Mouse (Mus musculus) embryonic facial prominence, embryonic 12.5 days (tissue): ENCODE results near the gene Ints7. TPM values are rescaled to one million over a fixed set of nuclear protein-coding genes. Genes with fewer than 3 reads are reported as not detected.

ENCODE experiments used
- ATAC-seq: fragments of 200-750 bp; cut with Nextera tagmentation; 2 replicates; pipeline ENCODE4 v1.8.0; 2017; ENCODE audit not compliant: insufficient number of reproducible peaks, insufficient read depth, low FRiP score, low TSS enrichment
- H3K27ac ChIP-seq: fragments of 300-500 bp; sonication (generic); 2 replicates; pipeline ENCODE4 v1.5.1; 2016; ENCODE audit warnings: mild to moderate bottlenecking
- H3K27me3 ChIP-seq: fragments of 300-500 bp; sonication (generic); 2 replicates; pipeline ENCODE4 v1.6.1; 2016; ENCODE audit warnings: mild to moderate bottlenecking, moderate library complexity
- H3K36me3 ChIP-seq: fragments of 300-500 bp; sonication (generic); 2 replicates; pipeline ENCODE4 v1.6.1; 2016; ENCODE audit warnings: mild to moderate bottlenecking
- H3K4me1 ChIP-seq: fragments of 300-500 bp; sonication (generic); 2 replicates; pipeline ENCODE4 v1.6.1; 2016
- H3K4me2 ChIP-seq: fragments of 300-500 bp; sonication (generic); replicated peaks from 2 replicates; pipeline ENCODE4 v1.6.1; 2016; ENCODE audit warnings: mild to moderate bottlenecking, moderate library complexity
- H3K4me3 ChIP-seq: fragments of 300-500 bp; sonication (generic); 2 replicates; pipeline ENCODE4 v1.5.1; 2016; ENCODE audit warnings: mild to moderate bottlenecking
- H3K9ac ChIP-seq: fragments of 300-500 bp; sonication (generic); 2 replicates; pipeline ENCODE4 v1.6.1; 2016; ENCODE audit warnings: mild to moderate bottlenecking, moderate library complexity
- H3K9me3 ChIP-seq: fragments of 300-500 bp; sonication (generic); 2 replicates; pipeline ENCODE4 v1.6.1; 2016; ENCODE audit warnings: mild to moderate bottlenecking, moderate library complexity
- WGBS: fragments of 180-500 bp; shearing (Covaris S2); methylation state at CpG from one replicate; pipeline ENCODE4 v1.1.7; 2016; 5-methylcytosine and 5-hydroxymethylcytosine counted together
- polyA plus RNA-seq: library from polyadenylated mRNA; unstranded; fragments of >200 nt; fragmentation: Nextera tagmentation; extraction: Ambion mirVana; gene quantifications from 2 replicates; pipeline ENCODE4 v1.2.1, GENCODE M21; 2016

The Ints7 gene
- polyA plus RNA-seq, 1 experiment from 2014 or later, result 75.2 TPM

GRCm38 (mm10) chr1:191585704-191586103 lies 10.3 kb downstream of the Ints7 start:
- H3K9me3 ChIP-seq, result no peaks in the 10 kb centered on the region
- no peak overlapping the region for H3K4me3 ChIP-seq
- no peak overlapping the region for H3K4me2 ChIP-seq
- H3K4me1 ChIP-seq, result 0 out of 2 replicates have a peak, but pooled peaks cover 3% of the 10 kb centered on the region
- H3K27me3 ChIP-seq, result no peaks in the 10 kb centered on the region
- H3K9ac ChIP-seq, result no peak overlapping the region
- no peak for ATAC-seq
- WGBS, result 98% methylated on average over 2 of the region's 2 CpGs
- H3K36me3 ChIP-seq, result peaks cover 63% of the 10 kb centered on the region
- H3K27ac ChIP-seq, result no peak overlapping the region

DNA sequence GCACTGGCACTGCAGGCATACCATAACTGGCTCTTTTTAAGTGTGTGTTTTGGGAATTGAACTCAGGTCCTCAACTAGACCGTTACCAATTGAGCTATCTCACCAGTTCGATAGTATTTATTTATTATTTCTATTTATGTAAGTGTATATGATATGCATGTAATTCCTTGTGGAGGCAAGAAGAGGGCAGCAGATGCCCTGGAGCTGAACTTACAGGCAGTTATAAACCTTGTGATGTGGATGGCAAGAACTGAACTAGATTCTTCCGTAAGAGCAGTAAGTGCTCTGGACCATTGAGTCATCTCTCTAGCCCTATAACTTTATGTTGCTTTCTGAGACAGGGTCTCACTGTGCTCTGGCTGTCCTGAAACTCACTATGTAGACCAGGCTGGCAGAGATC lies 11.6 kb downstream of the Ints7 start:
- no peak overlapping the region for H3K4me2 ChIP-seq
- no peak overlapping the region for H3K27ac ChIP-seq
- H3K4me3 ChIP-seq, result no peak overlapping the region
- no peaks in the 10 kb centered on the region for H3K4me1 ChIP-seq
- no peaks in the 10 kb centered on the region for H3K9me3 ChIP-seq
- peaks cover 74% of the 10 kb centered on the region for H3K36me3 ChIP-seq
- ATAC-seq, result no peak
- no peaks in the 10 kb centered on the region for H3K27me3 ChIP-seq
- WGBS, result 94% methylated on average over 3 of the region's 3 CpGs
- H3K9ac ChIP-seq, result no peak overlapping the region

- 90% methylated on average over 2 of the region's 2 CpGs for WGBS
These were observed 13.3 kb downstream of the Ints7 start for GRCm38 (mm10) chr1:191588749-191589148.

DNA sequence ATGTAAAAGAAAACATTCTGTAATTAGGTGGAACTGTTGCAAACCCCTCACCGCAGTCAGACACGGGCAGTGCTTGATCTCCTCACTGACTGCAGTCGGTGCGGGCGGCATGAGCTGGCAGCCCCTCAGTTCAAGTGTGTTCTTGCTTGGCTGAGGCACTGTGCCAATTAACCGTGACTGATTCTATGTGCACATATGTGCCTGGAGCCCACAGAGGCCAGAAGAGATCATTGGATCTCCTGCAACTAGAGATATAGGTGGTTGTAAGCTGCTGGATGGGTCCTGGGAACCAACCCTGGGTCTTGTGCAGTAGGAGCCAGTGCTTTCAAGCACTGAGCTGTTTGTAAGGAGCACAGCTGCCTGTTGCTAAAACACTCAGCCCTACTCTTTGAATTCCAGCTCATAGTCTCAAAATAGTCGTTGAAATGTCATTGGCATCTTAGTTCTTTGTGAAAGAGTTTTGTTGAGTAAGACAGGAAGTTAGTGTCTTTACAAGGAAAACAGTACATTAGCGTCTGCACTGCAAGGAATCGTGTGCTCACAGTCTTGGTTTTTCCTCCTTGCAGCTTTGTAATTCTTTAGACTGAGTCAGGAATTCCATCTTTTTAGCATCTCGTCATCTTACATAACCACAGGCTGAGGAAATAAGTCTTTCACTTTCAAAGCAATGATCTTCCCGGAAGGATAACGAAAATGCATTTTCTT lies 16.7 kb downstream of the Ints7 start:
- H3K27ac ChIP-seq, result no peak overlapping the region
- ATAC-seq, result no peak
- peaks cover 74% of the 10 kb centered on the region for H3K36me3 ChIP-seq
- H3K4me3 ChIP-seq, result no peak overlapping the region
- no peak overlapping the region for H3K4me2 ChIP-seq
- H3K9me3 ChIP-seq, result no peaks in the 10 kb centered on the region
- 88% methylated on average over 12 of the region's 12 CpGs for WGBS
- no peak overlapping the region for H3K9ac ChIP-seq
- no peaks in the 10 kb centered on the region for H3K27me3 ChIP-seq
- no peaks in the 10 kb centered on the region for H3K4me1 ChIP-seq

More at GRCm38 (mm10) chr1:191588749-191589148, 13.3 kb downstream of the Ints7 start:
- no peak overlapping the region for H3K9ac ChIP-seq
- no peak for ATAC-seq
- H3K9me3 ChIP-seq, result no peaks in the 10 kb centered on the region
- H3K36me3 ChIP-seq, result peaks cover 75% of the 10 kb centered on the region
- H3K4me2 ChIP-seq, result no peak overlapping the region
- no peaks in the 10 kb centered on the region for H3K4me1 ChIP-seq
- H3K4me3 ChIP-seq, result no peak overlapping the region
- no peaks in the 10 kb centered on the region for H3K27me3 ChIP-seq
- H3K27ac ChIP-seq, result no peak overlapping the region

DNA sequence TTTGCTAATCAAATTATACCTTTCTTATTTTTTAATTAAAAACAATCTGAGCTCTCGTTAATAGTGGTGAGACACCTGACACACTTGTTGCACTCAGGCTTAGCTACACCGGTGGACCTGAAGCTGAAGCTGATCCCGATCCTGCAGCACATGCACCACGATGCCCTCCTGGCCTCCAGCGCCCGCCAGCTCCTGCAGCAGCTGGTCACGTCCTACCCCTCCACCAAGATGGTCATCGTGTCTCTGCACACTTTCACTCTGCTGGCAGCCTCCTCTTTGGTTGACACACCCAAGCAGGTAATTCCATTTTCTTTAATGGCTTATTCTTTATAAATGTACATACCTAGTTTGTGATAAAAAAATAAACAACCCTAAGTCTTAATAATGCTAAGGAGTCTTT lies 20.6 kb downstream of the Ints7 start:
- Histone ChIP-seq H3K4me3 (no peak overlapping the region), H3K9ac (no peak overlapping the region), H3K9me3 (no peaks in the 10 kb centered on the region), H3K4me1 (no peaks in the 10 kb centered on the region), H3K36me3 (peaks cover 78% of the 10 kb centered on the region), H3K4me2 (no peak overlapping the region), H3K27ac (no peak overlapping the region), H3K27me3 (no peaks in the 10 kb centered on the region)
- 92% methylated on average over 8 of the region's 8 CpGs for WGBS
- no peak for ATAC-seq

DNA sequence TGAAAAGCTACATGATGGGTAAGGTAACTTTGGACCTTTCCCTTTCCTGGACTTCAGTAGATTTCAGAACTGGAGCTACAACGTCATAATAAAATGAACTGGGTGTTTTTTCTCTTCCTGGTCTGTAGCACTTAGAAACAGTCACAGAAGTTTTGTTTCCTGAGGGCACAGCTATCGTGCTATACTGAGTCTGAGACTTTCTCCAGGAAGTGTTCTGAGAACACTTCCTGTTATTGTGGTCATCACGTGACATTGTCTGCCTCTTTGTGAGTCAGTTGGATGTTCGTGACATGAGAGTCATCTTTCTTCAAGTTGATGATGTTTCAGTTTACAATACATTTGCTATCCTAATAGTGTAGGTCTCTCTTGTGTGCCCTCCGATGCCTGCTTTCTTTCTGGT lies 23.8 kb downstream of the Ints7 start:
- Histone ChIP-seq H3K9ac (no peak overlapping the region), H3K27ac (no peak overlapping the region), H3K27me3 (no peaks in the 10 kb centered on the region), H3K9me3 (no peaks in the 10 kb centered on the region), H3K36me3 (peaks cover 72% of the 10 kb centered on the region), H3K4me1 (no peaks in the 10 kb centered on the region), H3K4me2 (no peak overlapping the region), H3K4me3 (no peak overlapping the region)
- 77% methylated on average over 5 of the region's 5 CpGs for WGBS
- no peak for ATAC-seq

- no peak for ATAC-seq
- Histone ChIP-seq H3K9ac (no peak overlapping the region), H3K9me3 (no peaks in the 10 kb centered on the region), H3K27me3 (no peaks in the 10 kb centered on the region), H3K4me3 (no peak overlapping the region), H3K4me1 (no peaks in the 10 kb centered on the region), H3K4me2 (no peak overlapping the region), H3K36me3 (peaks cover 79% of the 10 kb centered on the region), H3K27ac (no peak overlapping the region)
- WGBS, result 70% methylated on average over 3 of the region's 3 CpGs
These were observed 29.3 kb downstream of the Ints7 start for GRCm38 (mm10) chr1:191604690-191605089.

DNA sequence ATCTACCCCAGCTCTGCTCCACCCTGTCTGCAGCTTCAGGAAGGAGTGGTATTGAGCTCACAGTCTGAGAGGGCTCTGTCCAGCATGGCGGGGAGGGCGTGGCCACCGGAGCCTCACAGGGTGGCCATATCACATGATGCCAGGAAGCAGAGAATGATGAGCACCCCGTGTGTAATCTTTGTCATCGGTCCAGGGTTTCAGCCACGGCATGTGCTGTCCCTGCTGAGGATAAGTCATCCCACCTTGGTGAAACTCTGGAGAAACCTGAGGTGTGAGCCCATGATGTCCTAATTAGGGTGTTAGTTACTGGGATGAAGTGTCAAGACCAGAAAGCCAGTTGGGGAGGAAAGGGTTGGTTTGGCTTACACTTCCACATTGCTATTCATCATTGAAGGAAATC lies 33.6 kb downstream of the Ints7 start:
- no peak overlapping the region for H3K4me2 ChIP-seq
- WGBS, result 97% methylated on average over 5 of the region's 6 CpGs
- H3K27ac ChIP-seq, result no peak overlapping the region
- peaks cover 85% of the 10 kb centered on the region for H3K36me3 ChIP-seq
- H3K9me3 ChIP-seq, result no peaks in the 10 kb centered on the region
- no peak overlapping the region for H3K4me3 ChIP-seq
- H3K9ac ChIP-seq, result no peak overlapping the region
- H3K4me1 ChIP-seq, result no peaks in the 10 kb centered on the region
- ATAC-seq, result no peak
- no peaks in the 10 kb centered on the region for H3K27me3 ChIP-seq

DNA sequence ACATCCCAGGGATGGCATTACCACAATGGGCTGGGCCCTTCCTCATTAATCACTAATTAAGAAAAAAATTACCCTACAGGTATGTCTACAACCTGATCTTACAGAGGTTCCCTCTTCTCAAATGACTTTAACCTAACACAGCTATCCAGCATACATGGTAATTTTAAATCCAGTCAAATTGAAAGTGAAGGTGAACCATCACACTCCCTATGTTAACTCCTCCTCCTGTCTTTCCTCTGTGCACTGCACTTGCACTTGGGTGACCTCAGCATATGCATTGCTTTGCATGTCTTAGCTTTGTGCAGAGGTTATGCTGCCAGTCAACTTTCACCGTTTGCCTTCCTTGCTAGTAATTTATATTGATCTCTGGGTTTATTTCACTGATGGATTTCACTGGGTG lies 34.1 kb downstream of the Ints7 start:
- ATAC-seq, result no peak
- Histone ChIP-seq H3K9me3 (no peaks in the 10 kb centered on the region), H3K27ac (no peak overlapping the region), H3K4me3 (no peak overlapping the region), H3K4me2 (no peak overlapping the region), H3K9ac (no peak overlapping the region), H3K27me3 (no peaks in the 10 kb centered on the region), H3K36me3 (peaks cover 86% of the 10 kb centered on the region), H3K4me1 (no peaks in the 10 kb centered on the region)
- 91% methylated on average over 1 of the region's 1 CpGs for WGBS

DNA sequence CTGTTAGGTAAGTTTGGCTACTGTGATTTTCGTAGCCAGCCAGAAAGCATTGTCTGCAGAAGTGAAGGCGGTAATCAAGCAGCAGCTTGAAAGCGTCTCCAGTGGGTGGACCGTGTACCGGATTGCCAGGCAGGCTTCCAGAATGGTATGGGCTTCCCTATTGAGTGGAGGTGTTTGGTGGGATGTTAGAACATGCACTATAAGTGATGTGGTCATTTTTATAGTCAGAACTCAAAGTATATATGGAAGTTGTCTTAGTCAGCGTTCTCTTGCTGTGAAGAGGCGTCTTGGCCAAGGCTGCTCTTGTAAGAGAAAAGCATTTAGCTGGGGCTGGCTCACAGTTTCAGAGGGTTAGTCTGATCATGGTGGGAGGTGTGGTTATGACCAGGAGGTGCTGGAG lies 34.9 kb downstream of the Ints7 start:
- Histone ChIP-seq H3K27me3 (no peaks in the 10 kb centered on the region), H3K9ac (no peak overlapping the region), H3K9me3 (no peaks in the 10 kb centered on the region), H3K4me1 (no peaks in the 10 kb centered on the region), H3K4me3 (no peak overlapping the region), H3K27ac (no peak overlapping the region), H3K4me2 (no peak overlapping the region), H3K36me3 (peaks cover 87% of the 10 kb centered on the region)
- no peak for ATAC-seq
- 95% methylated on average over 7 of the region's 7 CpGs for WGBS

- no peaks in the 10 kb centered on the region for H3K27me3 ChIP-seq
- no peaks in the 10 kb centered on the region for H3K9me3 ChIP-seq
- ATAC-seq, result no peak
- H3K4me3 ChIP-seq, result no peak overlapping the region
- peaks cover 88% of the 10 kb centered on the region for H3K36me3 ChIP-seq
- H3K4me2 ChIP-seq, result no peak overlapping the region
- no peaks in the 10 kb centered on the region for H3K4me1 ChIP-seq
- no peak overlapping the region for H3K27ac ChIP-seq
- H3K9ac ChIP-seq, result no peak overlapping the region
- 89% methylated on average over 9 of the region's 9 CpGs for WGBS
These were observed 36.2 kb downstream of the Ints7 start for GRCm38 (mm10) chr1:191611686-191612085.

- Histone ChIP-seq H3K9ac (no peak overlapping the region), H3K9me3 (no peaks in the 10 kb centered on the region), H3K36me3 (peaks cover 88% of the 10 kb centered on the region), H3K4me1 (no peaks in the 10 kb centered on the region), H3K4me3 (no peak overlapping the region), H3K4me2 (no peak overlapping the region), H3K27me3 (no peaks in the 10 kb centered on the region), H3K27ac (no peak overlapping the region)
- ATAC-seq, result no peak
- 89% methylated on average over 16 of the region's 16 CpGs for WGBS
These were observed 37.4 kb downstream of the Ints7 start for GRCm38 (mm10) chr1:191612877-191613276.
